Mouse (Mus musculus): ENCODE measurements around the gene Tsc2. TPM values are rescaled to one million over a fixed set of nuclear protein-coding genes. Genes with fewer than 3 reads are reported as not detected.
"Not testable (repeated sequence)": the region's sequence is repeated elsewhere in the genome, so short reads cannot be mapped to it uniquely, and the experiment has no call there.

The Tsc2 gene
- polyA plus RNA-seq (2016; fragmentation: Nextera tagmentation; extraction: Ambion mirVana) = 75.3 and 75.4 TPM in 2 replicates

DNA sequence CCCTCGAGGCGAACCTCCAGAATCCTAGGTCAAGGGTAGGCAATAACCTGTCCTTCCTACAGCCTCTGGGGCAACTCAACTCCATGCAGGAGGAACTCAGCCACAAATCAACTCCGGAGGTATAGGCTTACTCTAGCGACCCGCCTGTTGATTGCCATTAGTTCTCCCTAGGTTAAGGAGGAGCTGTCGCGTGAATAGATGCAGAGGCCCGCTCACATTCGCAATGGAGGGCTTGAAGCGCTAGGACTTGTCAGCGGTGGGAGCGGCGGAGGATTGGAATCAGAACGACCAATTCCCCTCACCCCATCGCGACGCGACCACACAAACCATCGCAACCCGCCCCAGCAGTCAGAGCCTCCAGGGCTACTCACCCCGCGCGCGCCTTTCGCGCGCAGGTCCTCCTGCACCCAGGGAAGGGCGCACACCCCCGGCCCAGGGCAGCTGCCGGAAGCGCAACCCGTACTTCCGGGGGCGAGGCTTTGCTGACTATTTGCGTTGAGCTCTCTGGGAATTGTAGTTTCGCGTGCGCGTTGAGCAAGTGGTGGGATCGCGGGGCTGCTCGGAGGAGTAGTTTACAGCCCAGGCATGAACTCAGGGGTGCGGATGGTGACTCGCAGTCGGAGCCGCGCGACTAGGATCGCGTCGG is at the start of gene Tsc2, which contains the start of gene Nthl1:
Gene Tsc2, minus strand, starts transcription at position 464 of the 646 bp plus-strand sequence.
Gene Nthl1, plus strand, starts transcription at position 514 of the 646 bp plus-strand sequence.
- Histone ChIP-seq H3K36me3 (replicated peaks) (peaks cover 51% of the 10 kb centered on the region), H3K4me1 (peaks cover 28% of the 10 kb centered on the region), H3K27me3 (ENCODE audit: poor library complexity, severe bottlenecking) (no peaks in the 10 kb centered on the region), H3K9me3 (no peaks in the 10 kb centered on the region), H3K27ac (peak within 1 kb of the TSS; percentile 87), H3K4me3 (peak within 1 kb of the TSS; percentile 69)
- 2% methylated on average over 51 of the region's 51 CpGs for WGBS
- DNase-seq (ENCODE audit: extremely low spot score, low spot score) = peak; percentile 91

DNA sequence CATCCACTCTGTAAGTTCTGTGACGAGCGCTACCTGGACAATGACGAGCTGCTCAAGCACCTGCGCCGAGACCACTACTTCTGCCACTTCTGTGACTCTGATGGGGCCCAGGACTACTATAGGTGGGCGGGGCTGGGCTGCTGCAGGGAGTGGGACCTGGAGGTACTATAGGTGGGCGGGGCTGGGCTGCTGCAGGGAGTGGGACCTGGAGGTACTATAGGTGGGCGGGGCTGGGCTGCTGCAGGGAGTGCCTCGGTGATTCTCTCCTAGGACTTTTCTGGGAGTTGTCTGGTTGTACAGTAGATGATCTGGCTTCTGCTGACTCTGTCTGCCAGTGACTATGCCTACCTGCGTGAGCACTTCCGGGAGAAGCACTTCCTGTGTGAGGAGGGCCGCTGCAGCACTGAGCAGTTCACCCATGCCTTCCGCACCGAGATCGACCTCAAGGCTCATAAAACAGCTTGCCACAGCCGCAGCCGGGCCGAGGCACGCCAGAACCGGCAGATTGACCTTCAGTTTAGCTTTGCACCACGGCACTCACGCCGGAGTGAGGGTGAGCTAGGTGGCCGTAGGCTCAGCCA is 45.2 kb upstream of the Tsc2 start:
- no peak for DNase-seq (ENCODE audit: extremely low spot score, low spot score)
- H3K36me3 ChIP-seq (replicated peaks) = peaks cover 75% of the 10 kb centered on the region
- no peaks in the 10 kb centered on the region for H3K9me3 ChIP-seq
- 92% methylated on average over 24 of the region's 24 CpGs for WGBS
- peaks cover 9% of the 10 kb centered on the region for H3K4me1 ChIP-seq
- no peak overlapping the region for H3K4me3 ChIP-seq
- H3K27ac ChIP-seq = no peak overlapping the region
- no peaks in the 10 kb centered on the region for H3K27me3 ChIP-seq (ENCODE audit: poor library complexity, severe bottlenecking)

DNA sequence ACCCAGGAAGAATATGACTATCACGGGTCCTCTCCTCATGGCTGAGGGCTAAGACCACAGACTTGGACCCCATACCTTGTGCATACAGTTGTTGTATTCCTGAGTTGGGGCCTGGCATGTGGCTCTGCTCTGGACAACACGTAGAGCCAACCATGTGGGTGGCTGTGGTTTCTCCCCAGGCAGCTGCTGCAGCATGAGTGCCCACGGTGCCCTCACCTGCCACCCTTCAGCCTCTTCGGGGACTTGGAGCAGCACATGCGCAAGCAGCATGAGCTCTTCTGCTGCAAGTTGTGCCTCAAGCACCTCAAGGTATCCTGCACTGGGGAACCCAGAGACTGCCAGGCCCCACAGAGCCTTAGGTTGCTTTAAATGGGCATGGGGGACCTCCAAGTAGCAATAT is 44.4 kb upstream of the Tsc2 start:
- Histone ChIP-seq H3K36me3 (replicated peaks) (peaks cover 70% of the 10 kb centered on the region), H3K4me1 (peaks cover 16% of the 10 kb centered on the region), H3K27me3 (ENCODE audit: poor library complexity, severe bottlenecking) (no peaks in the 10 kb centered on the region), H3K27ac (no peak overlapping the region), H3K4me3 (no peak overlapping the region), H3K9me3 (no peaks in the 10 kb centered on the region)
- WGBS = 96% methylated on average over 5 of the region's 5 CpGs
- DNase-seq (ENCODE audit: extremely low spot score, low spot score) = no peak

DNA sequence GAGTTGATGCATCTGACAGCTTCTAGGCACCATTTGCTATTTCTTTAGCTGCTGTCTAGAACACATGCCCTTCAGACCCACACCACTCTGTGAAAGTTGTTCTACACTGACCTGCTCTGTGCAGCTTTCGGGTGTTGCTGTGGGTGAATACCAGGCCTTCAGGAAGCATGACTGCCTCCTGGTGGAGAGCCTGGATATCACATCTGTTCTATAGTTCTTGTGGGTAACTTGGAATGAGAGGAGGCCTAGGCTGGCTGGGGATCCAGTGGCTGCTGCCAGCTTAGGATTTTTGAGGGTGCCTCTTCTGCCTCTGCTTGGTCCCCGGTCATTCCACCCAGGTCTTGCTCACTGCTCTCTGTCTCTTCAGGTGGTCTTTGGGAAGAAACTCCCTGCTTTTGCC is 43.8 kb upstream of the Tsc2 start:
- peaks cover 63% of the 10 kb centered on the region for H3K36me3 ChIP-seq (replicated peaks)
- 61% methylated on average over 2 of the region's 2 CpGs for WGBS

DNA sequence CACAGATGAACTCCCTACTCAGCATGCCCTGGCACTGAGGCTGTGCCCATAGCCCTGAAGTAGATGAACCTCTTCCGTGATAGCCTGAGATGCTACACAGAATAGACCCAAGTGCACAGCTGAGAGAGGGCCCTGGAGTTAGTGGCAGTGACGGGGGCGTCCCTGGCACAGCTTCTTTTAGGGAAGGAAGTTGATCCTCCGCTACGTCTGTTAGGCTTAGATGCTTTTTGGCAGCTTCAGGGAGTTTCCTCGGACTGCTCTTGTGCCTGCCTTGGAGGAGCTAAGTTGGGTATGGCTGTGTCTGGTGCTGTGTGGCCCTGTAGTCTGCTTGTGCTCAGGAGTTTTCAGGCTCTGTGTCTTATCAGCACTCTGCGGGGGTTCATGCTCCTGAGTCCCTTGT is 41.8 kb upstream of the Tsc2 start:
- H3K4me3 ChIP-seq = no peak overlapping the region

More for the DNA sequence above, 43.8 kb upstream of the Tsc2 start:
- Histone ChIP-seq H3K4me1 (peaks cover 23% of the 10 kb centered on the region), H3K4me3 (no peak overlapping the region), H3K27ac (no peak overlapping the region), H3K27me3 (ENCODE audit: poor library complexity, severe bottlenecking) (no peaks in the 10 kb centered on the region), H3K9me3 (no peaks in the 10 kb centered on the region)
- peak; percentile 63 for DNase-seq (ENCODE audit: extremely low spot score, low spot score)

DNA sequence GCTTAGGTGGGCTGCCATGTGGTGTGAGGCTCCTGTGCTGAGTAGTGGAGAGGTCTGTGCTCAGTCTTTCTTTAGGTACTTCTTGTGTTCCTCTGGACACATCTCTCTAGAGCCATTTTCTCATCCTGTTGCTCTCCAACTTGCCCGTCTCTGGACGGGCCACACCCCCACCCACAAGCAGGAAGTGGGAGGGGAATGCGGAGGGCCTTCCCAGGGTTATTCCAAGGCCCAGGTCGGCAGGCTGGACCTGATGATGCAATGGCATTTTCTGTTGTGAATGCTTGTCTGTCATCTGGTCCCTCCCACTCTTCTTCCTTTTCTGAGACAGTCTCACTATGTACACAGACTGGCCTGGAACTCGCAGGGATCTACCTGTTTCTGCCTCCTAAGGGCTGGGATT is 39.7 kb upstream of the Tsc2 start:
- Histone ChIP-seq H3K9me3 (no peaks in the 10 kb centered on the region), H3K27ac (no peak overlapping the region), H3K27me3 (ENCODE audit: poor library complexity, severe bottlenecking) (no peaks in the 10 kb centered on the region), H3K4me1 (peaks cover 44% of the 10 kb centered on the region), H3K4me3 (peak overlapping the region; percentile 32; the same call in 1 of the 2 replicates), H3K36me3 (replicated peaks) (peaks cover 22% of the 10 kb centered on the region)
- DNase-seq (ENCODE audit: extremely low spot score, low spot score) = no peak
- WGBS = 34% methylated on average over 5 of the region's 5 CpGs

More for the DNA sequence above, 41.8 kb upstream of the Tsc2 start:
- Histone ChIP-seq H3K4me1 (peaks cover 35% of the 10 kb centered on the region), H3K36me3 (replicated peaks) (peaks cover 44% of the 10 kb centered on the region), H3K9me3 (no peaks in the 10 kb centered on the region), H3K27me3 (ENCODE audit: poor library complexity, severe bottlenecking) (no peaks in the 10 kb centered on the region), H3K27ac (no peak overlapping the region)
- 93% methylated on average over 7 of the region's 7 CpGs for WGBS
- DNase-seq (ENCODE audit: extremely low spot score, low spot score) = no peak

DNA sequence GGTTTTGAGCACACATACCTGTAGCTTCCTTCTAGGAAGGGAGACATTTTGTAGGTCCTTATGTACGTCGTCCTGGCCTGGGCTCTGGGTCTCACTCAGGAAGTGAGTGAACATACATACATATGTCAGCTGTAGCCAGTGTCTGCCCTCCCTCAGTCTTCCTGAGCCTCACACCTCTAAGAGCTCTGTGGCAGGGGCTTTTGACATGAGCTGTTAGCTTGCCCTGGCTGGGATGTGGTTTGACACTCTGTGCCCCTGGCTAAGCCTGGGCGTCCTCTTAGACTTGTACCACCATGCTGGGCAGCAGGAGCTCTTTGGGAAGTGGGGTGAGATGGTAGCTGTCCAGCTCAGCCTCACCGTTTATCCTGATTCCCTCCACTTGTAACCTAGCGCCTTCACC is 38.9 kb upstream of the Tsc2 start:
- no peak overlapping the region for H3K27ac ChIP-seq
- 73% methylated on average over 5 of the region's 5 CpGs for WGBS

DNA sequence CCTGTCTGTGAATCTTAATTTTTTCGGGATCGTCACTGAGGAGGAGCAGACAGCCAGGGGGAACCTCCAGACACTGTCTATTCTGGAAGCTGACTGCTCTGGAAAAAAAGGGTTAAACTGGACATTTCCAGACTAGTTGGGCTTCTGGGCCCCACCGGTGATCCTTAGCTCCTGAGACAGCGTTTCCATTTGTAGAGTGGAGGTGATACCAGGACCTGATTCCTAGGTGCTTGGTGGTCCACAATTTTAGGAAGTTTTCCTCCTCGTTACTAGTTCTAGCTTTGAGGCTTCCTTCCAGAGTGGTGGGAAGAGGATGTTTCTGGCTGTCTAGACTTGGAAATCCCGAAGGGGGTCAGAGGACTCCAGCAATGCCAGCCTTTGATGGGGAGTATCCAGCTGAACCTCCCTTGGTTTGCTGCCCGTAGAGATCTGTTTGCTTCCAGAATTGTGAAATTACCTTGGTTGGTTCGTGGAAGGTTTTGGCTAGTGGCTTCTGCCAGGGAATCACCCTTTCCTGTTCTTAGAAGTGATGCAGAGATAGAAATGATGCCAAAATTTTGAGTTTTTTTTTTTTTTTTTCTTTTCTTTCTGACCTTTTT is 37.9 kb upstream of the Tsc2 start:
- H3K4me1 ChIP-seq = peaks cover 44% of the 10 kb centered on the region
- peak overlapping the region; percentile 100 for H3K4me3 ChIP-seq
- no peaks in the 10 kb centered on the region for H3K27me3 ChIP-seq (ENCODE audit: poor library complexity, severe bottlenecking)
- peaks cover 13% of the 10 kb centered on the region for H3K36me3 ChIP-seq (replicated peaks)
- no peak for DNase-seq (ENCODE audit: extremely low spot score, low spot score)
- WGBS = 16% methylated on average over 8 of the region's 8 CpGs
- H3K27ac ChIP-seq = peak overlapping the region; percentile 96
- H3K9me3 ChIP-seq = no peaks in the 10 kb centered on the region

More for the DNA sequence above, 38.9 kb upstream of the Tsc2 start:
- Histone ChIP-seq H3K4me1 (peaks cover 44% of the 10 kb centered on the region), H3K9me3 (no peaks in the 10 kb centered on the region), H3K4me3 (peak overlapping the region; percentile 100), H3K36me3 (replicated peaks) (peaks cover 14% of the 10 kb centered on the region), H3K27me3 (ENCODE audit: poor library complexity, severe bottlenecking) (no peaks in the 10 kb centered on the region)
- DNase-seq (ENCODE audit: extremely low spot score, low spot score) = no peak

DNA sequence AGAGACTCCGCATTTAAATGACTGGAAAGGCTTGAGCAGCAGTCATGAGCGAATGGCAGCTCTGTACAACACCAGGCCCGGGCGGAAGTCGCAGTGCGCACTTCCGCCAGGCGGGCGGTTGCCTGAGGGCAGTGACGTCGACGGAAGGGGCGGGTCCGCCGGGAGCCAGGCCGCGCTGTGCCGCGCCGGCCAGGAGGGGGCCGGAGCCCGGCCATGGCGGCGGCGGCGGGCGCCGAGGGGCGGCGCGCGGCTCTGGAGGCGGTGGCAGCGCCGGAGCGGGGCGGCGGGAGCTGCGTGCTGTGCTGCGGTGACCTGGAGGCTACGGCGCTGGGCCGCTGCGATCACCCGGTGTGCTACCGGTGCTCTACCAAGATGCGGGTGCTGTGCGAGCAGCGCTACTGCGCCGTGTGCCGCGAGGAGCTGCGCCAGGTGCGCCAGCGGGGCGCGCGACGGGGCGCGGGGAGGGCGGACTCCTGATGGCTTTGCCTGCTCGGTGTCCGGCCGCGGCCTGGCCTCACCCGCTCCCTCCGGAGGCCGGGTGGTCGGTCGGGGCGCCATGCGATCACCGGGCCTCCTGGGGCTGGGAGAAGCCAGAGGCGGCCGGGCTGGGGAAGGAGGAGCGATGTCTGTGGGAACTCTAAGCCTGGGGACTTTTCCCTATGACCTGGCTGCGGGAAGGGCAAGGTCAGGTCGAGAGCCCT is 37.3 kb upstream of the Tsc2 start, which contains the start of gene Zfp598:
Gene Zfp598, plus strand, starts transcription at position 143 of the 701 bp plus-strand sequence.
- Histone ChIP-seq H3K9me3 (no peaks in the 10 kb centered on the region), H3K4me1 (peaks cover 44% of the 10 kb centered on the region), H3K27ac (peak within 1 kb of the TSS; percentile 96), H3K27me3 (ENCODE audit: poor library complexity, severe bottlenecking) (no peaks in the 10 kb centered on the region), H3K4me3 (peak within 1 kb of the TSS; percentile 100), H3K36me3 (replicated peaks) (peaks cover 13% of the 10 kb centered on the region)
- WGBS = under 1% methylated on average over 80 of the region's 80 CpGs
- DNase-seq (ENCODE audit: extremely low spot score, low spot score) = peak; percentile 93

DNA sequence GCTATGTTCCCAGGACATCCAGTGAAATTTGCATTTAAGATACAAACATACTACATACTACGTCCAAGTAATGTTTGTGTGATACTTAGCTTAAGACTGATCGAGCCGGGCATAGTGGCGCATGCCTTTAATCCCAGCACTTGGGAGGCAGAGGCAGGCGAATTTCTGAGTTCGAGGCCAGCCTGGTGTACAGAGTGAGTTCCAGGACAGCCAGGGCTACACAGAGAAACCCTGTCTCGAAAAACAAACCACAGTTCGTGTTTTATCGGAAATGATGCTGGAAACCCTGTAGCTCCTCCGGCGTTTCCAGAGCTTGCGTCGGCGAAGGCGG is 36.7 kb upstream of the Tsc2 start:
- 12% methylated on average over 15 of the region's 15 CpGs for WGBS
- not testable (repeated sequence) for DNase-seq (ENCODE audit: extremely low spot score, low spot score); H3K9me3 ChIP-seq; H3K27me3 ChIP-seq (ENCODE audit: poor library complexity, severe bottlenecking)
- Histone ChIP-seq H3K4me3 (peak overlapping the region; percentile 100), H3K36me3 (replicated peaks) (peaks cover 13% of the 10 kb centered on the region), H3K27ac (peak overlapping the region; percentile 96), H3K4me1 (peaks cover 44% of the 10 kb centered on the region)

DNA sequence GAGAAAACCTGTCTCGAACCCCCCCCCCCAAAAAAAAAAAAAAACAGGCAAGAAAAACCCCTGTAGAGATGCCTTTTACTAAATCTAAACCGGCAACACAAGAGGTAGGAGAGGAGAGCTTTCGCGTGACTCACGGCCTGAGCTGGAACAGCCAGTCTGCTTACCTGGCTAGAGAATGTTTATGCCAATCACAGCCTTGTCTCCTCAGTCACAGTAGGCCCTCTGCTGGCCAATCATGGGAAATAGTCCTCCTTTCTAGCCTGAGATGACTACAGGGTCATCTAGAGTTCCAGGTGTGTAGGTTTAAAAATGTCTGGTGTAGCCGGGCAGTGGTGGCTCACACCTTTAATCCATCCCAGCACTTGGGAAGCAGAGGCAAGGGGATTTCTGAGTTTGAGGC is 35.0 kb upstream of the Tsc2 start:
- 36% methylated on average over 6 of the region's 6 CpGs for WGBS
- Histone ChIP-seq H3K4me1 (peaks cover 33% of the 10 kb centered on the region), H3K36me3 (replicated peaks) (peaks cover 2% of the 10 kb centered on the region; the same call in 1 of the 2 replicates), H3K27ac (no peak overlapping the region), H3K9me3 (no peaks in the 10 kb centered on the region), H3K4me3 (no peak overlapping the region), H3K27me3 (ENCODE audit: poor library complexity, severe bottlenecking) (no peaks in the 10 kb centered on the region)
- DNase-seq (ENCODE audit: extremely low spot score, low spot score) = no peak

DNA sequence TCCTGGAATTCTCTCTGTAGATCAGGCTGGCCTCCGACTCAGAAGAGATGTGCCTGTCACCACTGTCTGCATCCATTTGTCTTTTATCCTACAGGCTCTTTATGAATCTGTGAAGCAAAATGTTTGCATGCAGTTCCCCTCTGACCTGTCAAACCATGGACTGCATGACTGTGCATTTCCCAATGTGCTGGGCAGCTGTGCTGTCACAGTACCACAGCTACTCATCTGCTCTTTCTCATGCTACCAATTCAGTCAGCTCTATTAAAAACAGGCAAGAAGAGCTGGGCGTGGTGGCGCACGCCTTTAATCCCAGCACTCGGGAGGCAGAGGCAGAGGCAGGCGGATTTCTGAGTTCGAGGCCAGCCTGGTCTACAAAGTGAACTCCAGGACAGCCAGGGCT is 34.6 kb upstream of the Tsc2 start:
- not testable (repeated sequence) for DNase-seq (ENCODE audit: extremely low spot score, low spot score)

More for the DNA sequence above, 34.6 kb upstream of the Tsc2 start:
- H3K4me3 ChIP-seq; H3K36me3 ChIP-seq (replicated peaks); H3K27me3 ChIP-seq (ENCODE audit: poor library complexity, severe bottlenecking); H3K27ac ChIP-seq; H3K9me3 ChIP-seq: not testable (repeated sequence)
- WGBS = 72% methylated on average over 7 of the region's 7 CpGs
- H3K4me1 ChIP-seq = peaks cover 29% of the 10 kb centered on the region
